Mouse (Mus musculus): ENCODE data around the gene Csnk1g1.

The Csnk1g1 gene

DNA sequence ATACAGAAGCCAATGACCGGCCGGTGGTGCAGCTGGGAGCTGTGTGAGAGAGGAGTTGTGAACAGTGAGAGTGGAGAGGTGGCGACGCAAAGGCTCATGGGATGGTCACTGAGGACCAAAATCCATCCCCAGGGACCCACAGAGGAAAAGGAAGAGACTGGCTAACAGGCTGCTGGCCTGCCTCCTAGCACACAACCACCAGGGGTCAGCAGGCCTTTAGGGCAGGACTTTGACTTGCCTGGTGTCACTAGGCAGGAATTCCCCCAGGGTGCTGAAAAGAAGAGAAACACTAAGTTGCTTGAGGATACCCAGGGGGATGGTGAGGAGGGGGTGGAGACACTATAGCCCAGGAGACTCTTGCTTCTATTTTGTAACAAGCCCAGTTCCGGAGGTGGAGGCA is 158.8 kb downstream of the Csnk1g1 start:
- peak; percentile 64 for DNase-seq (ENCODE audit: low read depth, low spot score)

DNA sequence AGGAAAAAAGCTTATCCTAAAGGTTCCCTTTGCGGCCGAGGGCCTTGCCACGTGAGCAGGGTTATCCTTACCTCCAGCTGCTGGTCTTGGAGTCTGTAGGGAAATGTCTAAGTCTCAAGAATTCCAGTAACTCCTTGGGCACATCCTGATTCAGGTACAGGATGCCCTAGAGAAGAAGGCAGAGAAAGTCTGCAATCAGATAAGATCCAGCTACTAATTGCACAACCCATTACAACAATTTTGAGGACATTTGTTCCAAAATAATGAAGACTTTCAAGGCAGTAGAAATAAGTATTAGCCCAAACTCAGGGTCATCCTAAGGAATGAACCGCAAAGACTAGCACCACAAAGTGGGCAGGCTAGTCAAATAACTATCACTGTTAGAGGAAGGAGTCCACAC is 159.3 kb downstream of the Csnk1g1 start:
- no peak for DNase-seq (ENCODE audit: low read depth, low spot score)

DNA sequence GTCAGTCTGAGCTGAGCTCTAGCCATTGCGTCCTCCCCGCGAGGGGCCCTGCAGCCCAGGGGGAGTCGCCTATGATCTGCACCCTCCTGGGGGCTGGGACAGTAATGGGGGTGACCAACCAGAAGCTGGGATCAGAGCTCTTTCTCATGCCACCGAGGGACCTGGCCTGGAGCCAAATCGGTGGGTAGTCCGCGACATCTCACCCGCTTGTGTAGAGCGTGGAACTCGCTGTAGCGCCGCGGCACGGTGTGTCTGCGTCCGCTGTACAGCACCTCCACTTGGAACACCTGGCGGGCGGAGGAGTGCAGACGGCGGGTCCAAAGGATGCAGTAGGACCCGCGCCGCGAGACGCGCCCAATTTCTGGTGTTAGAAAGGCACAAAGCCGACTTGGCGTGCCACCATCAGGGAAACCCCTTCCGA is 160.3 kb downstream of the Csnk1g1 start:
- DNase-seq (ENCODE audit: low read depth, low spot score): no peak

DNA sequence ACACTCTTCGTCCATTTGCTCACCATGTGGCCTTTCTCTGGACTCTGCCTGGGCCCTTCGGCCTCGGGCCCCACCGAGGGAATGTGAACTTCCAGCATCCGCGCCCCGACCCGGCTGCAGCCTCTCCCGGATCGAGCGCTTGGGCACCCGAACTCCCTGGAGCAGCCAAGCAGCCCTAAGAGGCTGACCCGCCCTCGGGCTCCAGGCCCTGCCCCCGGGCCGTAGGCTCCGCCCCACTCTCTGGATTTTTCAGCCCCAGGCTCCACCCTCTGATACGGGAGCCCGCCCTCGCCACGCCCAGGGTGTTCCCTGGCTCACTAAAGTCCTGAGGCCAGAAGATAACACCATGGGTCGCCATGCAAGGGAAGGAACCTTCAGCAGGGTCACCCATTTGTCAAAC is 160.9 kb downstream of the Csnk1g1 start, which contains the start of gene Snx22:
TSS of gene Snx22 (minus strand) at position 137 of the 400 bp plus-strand sequence.
- peak; percentile 84 for DNase-seq (ENCODE audit: low read depth, low spot score)

DNA sequence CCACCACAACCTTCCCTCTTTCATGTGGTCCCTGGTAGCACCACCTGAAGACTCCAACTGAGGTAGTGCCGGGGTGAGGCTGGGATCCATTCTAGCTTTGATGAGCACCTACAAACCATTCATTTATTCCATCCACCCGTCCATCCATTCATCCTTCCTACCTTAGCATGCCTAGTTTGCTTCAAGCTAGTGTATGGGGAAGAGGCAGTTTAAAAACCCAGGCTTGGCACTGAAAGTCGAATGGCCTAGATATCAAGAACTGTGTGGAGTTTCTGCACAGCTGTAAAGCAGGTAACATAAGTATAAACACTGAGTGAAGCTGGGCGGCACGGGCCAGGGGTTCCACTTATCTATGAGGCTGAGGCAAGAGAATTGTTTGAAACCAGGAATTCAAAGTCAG is 161.4 kb downstream of the Csnk1g1 start:
- no peak for DNase-seq (ENCODE audit: low read depth, low spot score)

DNA sequence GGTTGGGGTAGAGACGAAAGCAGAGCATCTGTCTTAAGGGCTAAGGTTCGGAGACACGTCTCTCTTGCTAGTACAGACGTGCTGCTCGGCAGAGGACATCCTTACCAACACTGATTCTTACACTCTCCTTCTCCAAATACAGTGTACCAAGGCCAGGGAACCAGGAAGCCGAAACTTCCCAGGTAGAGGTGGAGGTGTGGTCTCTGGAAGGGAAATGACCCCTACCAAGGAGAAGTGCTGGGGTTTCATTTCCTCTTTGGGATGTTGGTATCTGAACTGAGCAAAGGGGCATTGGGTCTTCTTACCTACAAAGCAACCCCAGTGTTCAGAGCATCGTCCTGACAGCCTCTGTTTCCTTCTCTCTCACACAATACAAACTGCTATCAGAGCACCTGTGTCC is 164.0 kb downstream of the Csnk1g1 start:
- no peak for DNase-seq (ENCODE audit: low read depth, low spot score)

DNA sequence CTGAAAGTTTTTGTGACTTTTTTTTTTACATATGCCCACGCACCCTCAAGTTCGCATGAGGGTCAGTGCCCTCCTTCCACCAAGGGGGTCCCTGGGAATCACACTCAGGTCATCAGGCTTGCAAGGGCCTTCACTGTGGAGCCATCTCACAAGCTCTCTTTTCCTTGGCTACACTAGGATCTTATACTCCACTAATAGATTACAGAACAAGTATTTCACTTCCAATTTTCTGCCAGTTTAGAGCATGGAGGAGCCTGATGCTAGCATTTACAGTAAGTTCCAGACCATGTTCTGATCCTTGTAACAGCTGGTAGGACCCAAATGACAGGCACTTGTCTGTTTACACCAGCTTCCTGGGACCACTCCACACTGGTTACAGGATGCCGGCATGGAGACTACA is 169.3 kb downstream of the Csnk1g1 start:
- no peak for DNase-seq (ENCODE audit: low read depth, low spot score)

DNA sequence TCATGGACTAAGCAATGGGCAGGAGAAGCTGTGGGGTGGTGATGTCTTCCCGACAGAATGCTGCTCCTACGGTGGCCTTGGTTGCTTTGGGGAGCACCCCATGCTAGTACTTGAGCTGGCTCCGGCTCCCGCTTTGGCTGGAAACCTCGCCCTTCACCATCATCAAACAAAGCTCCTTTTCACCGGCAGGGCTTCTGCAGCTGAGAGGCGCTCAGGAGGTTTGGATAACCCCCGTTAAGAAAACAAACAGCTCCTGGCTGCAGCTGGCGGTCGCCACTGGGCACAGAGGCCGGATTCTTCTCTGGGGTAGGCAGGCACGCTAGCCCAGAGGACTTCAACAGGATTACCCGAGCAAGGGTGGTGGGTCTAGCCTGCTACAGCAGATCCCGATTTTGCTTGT is 169.8 kb downstream of the Csnk1g1 start:
- DNase-seq (ENCODE audit: low read depth, low spot score): peak; percentile 66

DNA sequence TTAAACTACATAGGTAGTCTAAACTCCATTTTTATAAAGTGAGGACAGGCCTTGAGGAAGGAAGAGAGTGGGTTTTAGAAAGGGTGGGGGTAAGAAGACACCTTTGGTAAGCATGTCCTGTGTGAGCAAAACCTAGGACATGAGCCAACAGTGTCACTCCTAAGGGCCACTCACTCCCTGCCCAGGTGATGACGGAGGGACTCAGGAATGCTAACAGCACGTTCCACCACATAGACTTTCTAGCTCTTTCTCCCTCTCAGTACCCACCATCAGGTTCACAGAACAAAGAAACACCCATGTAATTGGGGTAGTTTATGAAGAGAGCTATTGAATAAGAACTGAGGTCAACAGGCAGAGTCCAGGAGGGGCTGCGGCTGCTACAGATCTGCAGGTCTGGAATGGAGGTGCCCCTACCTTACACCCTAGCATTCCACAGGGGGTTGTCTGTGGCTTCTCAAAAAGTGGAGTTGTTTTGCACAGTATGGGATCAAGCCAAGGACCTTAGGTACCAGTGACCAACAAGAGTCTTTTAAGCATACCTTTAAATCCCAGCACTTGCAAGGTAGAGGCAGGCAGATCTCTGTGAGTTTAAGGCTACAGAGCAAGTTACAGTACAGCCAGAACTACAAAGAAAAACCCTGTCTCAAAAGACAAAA is 172.2 kb downstream of the Csnk1g1 start:
- no peak for DNase-seq (ENCODE audit: low read depth, low spot score)

DNA sequence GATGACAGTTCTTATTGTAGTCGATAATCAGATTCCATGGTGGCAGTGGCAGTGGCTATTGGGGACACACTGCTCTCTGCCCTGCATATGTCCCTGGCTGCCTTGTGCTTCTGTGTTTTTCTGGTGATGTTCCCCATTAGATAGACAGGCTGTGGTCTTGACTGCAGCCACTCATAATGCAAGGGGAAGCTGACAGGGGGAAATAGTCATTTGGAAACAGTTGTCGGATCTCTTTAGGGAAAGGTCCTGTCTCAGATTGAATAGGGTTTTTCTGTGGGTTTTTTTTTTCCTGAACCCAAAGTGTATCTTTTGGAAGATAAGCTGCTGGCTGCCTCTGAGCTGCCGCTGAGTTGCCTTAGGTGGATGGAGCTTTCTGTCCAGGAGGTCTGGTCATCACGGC is 173.3 kb downstream of the Csnk1g1 start:
- DNase-seq (ENCODE audit: low read depth, low spot score): no peak

DNA sequence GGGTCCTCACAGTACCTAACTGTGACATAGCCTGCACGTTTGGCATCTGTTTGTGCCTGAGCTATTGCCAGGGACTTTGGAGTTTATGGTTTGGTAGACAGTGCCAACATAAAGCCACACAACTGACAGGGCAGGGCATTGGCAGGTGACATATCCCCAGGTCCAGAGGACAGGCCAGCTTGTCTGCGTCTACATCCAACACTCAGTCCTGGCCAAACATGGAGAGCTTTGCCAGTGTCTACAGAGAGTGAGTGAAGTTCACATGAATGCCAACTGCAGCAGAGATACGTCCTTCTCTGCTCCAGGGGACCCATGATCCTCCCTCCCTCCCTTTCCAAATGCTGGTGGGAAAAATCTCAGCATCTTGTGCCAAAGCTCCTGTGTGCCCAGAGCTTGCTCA is 175.4 kb downstream of the Csnk1g1 start:
- DNase-seq (ENCODE audit: low read depth, low spot score): no peak

DNA sequence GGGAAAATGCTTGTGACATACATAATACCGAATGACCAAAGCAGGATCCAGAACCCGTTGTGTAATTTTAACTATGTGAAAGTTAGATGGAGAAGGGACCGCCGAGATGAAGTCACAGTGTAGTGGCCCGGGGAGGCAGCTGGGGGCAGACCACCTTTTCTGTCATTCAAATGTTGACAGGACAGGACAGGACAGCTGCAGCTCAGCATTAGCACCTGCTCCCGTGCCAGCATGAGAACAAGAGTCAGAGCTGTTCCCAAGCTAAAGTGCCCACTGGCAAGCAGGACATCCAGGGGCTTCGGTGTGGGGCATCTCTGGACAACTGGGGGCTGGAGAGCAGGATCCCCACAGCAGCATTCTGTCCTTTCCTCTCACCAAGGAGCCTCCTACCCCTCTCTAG is 178.3 kb downstream of the Csnk1g1 start:
- no peak for DNase-seq (ENCODE audit: low read depth, low spot score)

DNA sequence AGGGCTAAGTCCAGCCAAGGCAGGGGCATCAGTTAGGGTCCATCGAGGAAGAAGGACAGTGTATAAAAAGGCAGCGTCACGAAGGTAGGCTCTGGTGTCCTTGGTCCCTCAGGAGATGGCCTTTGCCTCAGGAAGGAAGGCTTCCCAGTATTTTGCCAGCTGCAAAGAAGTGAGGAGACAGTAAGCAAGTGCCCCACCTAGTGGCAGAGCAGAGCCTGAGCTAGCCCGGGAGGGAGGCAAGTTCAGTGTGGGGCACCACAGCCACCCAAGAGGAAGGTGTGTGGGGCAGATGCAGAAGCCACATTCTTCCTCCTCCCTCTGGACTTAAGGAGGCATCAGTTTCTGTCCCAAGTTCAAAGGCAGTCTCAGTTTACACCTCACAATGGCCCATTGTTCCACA is 179.7 kb downstream of the Csnk1g1 start:
- peak; percentile 61 for DNase-seq (ENCODE audit: low read depth, low spot score)

DNA sequence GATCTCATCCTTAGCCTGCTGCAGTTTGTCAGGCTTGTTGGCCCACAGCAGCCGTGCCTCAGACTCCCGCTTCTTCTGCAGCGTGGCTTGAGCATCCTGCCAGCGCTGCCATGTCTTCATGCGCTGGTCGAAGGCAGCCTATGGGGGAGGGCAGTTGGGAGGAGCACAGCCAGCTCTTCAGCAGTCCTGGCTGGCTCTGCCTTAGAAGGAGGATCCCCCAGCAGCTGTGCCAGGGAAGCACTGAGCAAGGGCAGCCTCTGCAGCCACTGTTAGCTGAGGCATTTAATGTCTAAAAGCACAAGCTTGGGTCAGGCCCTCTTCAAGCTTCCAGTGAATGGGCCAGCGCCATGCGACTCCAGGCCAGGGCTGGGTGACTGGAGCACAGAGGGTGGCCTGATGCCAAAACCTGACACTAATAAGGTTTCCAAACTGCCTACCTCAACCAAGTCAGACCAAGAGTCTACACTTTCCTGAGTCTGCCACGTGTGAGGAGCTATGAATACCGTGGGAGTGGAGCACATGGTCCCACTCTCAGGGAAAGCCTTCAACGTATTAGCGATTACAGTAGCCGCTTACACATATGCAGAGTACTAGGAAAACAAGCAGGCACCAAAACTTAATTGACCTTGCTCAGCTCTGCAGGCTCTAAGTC is 182.0 kb downstream of the Csnk1g1 start:
- DNase-seq (ENCODE audit: low read depth, low spot score): no peak

DNA sequence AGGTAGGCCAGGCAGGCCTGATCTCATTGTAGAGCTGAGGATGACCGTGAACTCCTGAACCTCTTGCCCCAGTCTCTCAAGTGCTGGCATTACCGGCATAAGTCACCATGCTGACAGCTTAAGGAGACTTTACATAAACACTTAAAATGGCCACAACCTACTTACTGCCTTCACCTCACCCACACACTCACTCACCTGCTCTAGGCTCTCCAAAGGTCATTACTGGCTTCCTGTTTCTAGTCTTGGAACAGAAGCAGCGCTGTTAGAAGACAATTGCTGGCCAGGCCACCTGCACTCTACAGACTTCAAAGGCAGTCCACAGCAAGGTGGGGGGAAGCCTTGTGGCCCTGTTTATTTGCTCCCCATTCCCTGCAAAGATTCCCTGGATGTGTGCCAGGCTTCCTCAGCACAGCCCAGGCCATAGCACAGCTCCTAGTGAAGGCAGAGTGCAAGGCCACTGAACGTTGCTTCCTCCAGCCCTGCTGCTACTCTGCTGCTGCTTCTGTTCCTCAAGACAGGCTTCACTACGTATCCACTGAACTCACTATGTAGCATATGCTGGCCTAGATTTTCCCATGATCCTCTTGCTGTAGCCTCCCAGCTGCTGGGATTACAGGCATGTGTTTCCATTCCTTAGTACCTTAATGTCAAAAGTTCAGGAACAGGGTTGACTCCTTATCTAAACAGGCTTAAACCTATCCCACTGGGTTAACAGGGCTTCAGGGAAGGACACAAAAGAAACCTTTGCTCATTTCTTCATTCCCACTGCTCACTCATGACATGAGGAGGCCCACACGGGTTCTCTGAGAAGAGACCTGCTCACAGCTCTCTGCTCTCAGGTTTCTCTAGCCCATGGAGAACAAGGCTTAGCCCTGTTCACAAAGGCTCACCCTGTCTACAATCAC is 182.9 kb downstream of the Csnk1g1 start:
- DNase-seq (ENCODE audit: low read depth, low spot score): no peak

DNA sequence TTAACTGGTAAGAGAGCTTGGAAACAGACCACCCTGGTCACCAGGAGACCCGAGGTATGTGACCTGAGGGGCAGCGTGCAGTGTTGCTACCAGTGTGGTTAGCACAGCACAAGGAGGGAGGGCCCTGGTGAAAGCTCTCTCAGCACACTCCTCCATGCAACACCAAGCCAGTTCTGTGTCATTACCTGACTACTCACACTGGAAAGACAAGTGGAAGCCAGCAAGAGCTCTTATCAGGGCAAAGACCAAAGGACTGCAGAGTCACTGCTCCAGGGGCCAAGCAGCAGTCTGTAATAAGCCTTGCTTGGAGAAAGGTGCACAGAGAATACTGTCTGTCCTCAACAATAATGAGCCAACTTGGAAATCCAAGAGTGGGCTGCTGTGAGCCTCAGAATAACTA is 183.9 kb downstream of the Csnk1g1 start:
- DNase-seq (ENCODE audit: low read depth, low spot score): no peak

Data from mesoderm, embryonic 11.5 days (tissue).